Mouse (Mus musculus) liver, embryonic 12.5 days (tissue): ENCODE data around the gene Tedc1. TPM values are rescaled to one million over a fixed set of nuclear protein-coding genes. Genes with fewer than 3 reads are reported as not detected.
A peak's percentile ranks its signal among the peaks of the same experiment; 100 is the strongest.
"Not testable (repeated sequence)": the region's sequence is repeated elsewhere in the genome, so short reads cannot be mapped to it uniquely, and the experiment has no call there.

Experiments used
- ATAC-seq: fragments of 200-750 bp; cut with Nextera tagmentation; 2 replicates; pipeline ENCODE4 v1.8.0; 2017; ENCODE audit warnings: moderate number of reproducible peaks, mild to moderate bottlenecking, moderate library complexity
- H3K27ac ChIP-seq: fragments of 300-500 bp; sonication (generic); 2 replicates; pipeline ENCODE4 v1.5.1; 2016; ENCODE audit warnings: mild to moderate bottlenecking
- H3K27me3 ChIP-seq: fragments of 300-500 bp; sonication (generic); replicated peaks from 2 replicates; pipeline ENCODE4 v1.6.1; 2016; ENCODE audit warnings: mild to moderate bottlenecking, moderate library complexity
- H3K36me3 ChIP-seq: fragments of 300-500 bp; sonication (generic); 2 replicates; pipeline ENCODE4 v1.6.1; 2016; ENCODE audit warnings: mild to moderate bottlenecking, moderate library complexity
- H3K4me1 ChIP-seq: fragments of 300-500 bp; sonication (generic); 2 replicates; pipeline ENCODE4 v1.6.1; 2016
- H3K4me2 ChIP-seq: fragments of 300-500 bp; sonication (generic); 2 replicates; pipeline ENCODE4 v1.6.1; 2016; ENCODE audit warnings: mild to moderate bottlenecking, moderate library complexity
- H3K4me3 ChIP-seq: fragments of 300-500 bp; sonication (generic); 2 replicates; pipeline ENCODE4 v1.5.1; 2016; ENCODE audit warnings: mild to moderate bottlenecking, moderate library complexity
- H3K9ac ChIP-seq: fragments of 300-500 bp; sonication (generic); 2 replicates; pipeline ENCODE4 v1.6.1; 2016; ENCODE audit warnings: mild to moderate bottlenecking, moderate library complexity
- H3K9me3 ChIP-seq: fragments of 300-500 bp; sonication (generic); replicated peaks from 2 replicates; pipeline ENCODE4 v1.6.1; 2016; ENCODE audit warnings: mild to moderate bottlenecking, moderate library complexity
- WGBS: fragments of 180-500 bp; shearing (Covaris S2); methylation state at CpG from one replicate; pipeline ENCODE4 v1.1.7; 2016; ENCODE audit not compliant: insufficient replicate concordance; 5-methylcytosine and 5-hydroxymethylcytosine counted together
- polyA plus RNA-seq: library from polyadenylated mRNA; unstranded; fragments of >200 nt; fragmentation: Nextera tagmentation; extraction: Ambion mirVana; gene quantifications from 2 replicates; pipeline ENCODE4 v1.2.1, GENCODE M21; 2016

The Tedc1 gene
- polyA plus RNA-seq, 1 experiment from 2014 or later = 18.5 TPM

GRCm38 (mm10) chr12:113188349-113189055 lies 32.3 kb downstream of the Tedc1 start:
- Histone ChIP-seq H3K36me3 (no peaks in the 10 kb centered on the region), H3K4me2 (peak overlapping the region; percentile 67; the same call in 1 of the 2 replicates), H3K4me1 (peaks cover 19% of the 10 kb centered on the region), H3K27me3 (peaks cover 68% of the 10 kb centered on the region), H3K9me3 (no peaks in the 10 kb centered on the region), H3K9ac (no peak overlapping the region), H3K4me3 (no peak overlapping the region), H3K27ac (no peak overlapping the region)
- 65% methylated on average over 51 of the region's 51 CpGs for WGBS
- ATAC-seq = no peak

GRCm38 (mm10) chr12:113193423-113193822 lies 37.2 kb downstream of the Tedc1 start:
- Histone ChIP-seq H3K9me3 (0 out of 2 replicates have a peak, but pooled peaks cover 3% of the 10 kb centered on the region), H3K4me3 (no peak overlapping the region), H3K27me3 (peaks cover 18% of the 10 kb centered on the region), H3K4me1 (no peaks in the 10 kb centered on the region), H3K27ac (no peak overlapping the region), H3K4me2 (no peak overlapping the region), H3K9ac (no peak overlapping the region), H3K36me3 (no peaks in the 10 kb centered on the region)
- 33% methylated on average over 2 of the region's 2 CpGs for WGBS
- ATAC-seq = no peak

- not testable (repeated sequence) for H3K27ac ChIP-seq, H3K36me3 ChIP-seq, H3K9me3 ChIP-seq, H3K4me3 ChIP-seq, H3K4me2 ChIP-seq, H3K27me3 ChIP-seq, H3K9ac ChIP-seq, ATAC-seq, H3K4me1 ChIP-seq
- 94% methylated on average over 3 of the region's 6 CpGs for WGBS
Measured at GRCm38 (mm10) chr12:113199132-113199531, 42.9 kb downstream of the Tedc1 start.

GRCm38 (mm10) chr12:113201301-113201700 lies 45.1 kb downstream of the Tedc1 start:
- H3K36me3 ChIP-seq = no peaks in the 10 kb centered on the region
- H3K4me2 ChIP-seq = no peak overlapping the region
- no peak overlapping the region for H3K4me3 ChIP-seq
- no peak overlapping the region for H3K27ac ChIP-seq
- no peak overlapping the region for H3K9ac ChIP-seq
- H3K9me3 ChIP-seq = no peaks in the 10 kb centered on the region
- ATAC-seq = no peak
- no peaks in the 10 kb centered on the region for H3K4me1 ChIP-seq
- WGBS = 75% methylated on average over 4 of the region's 4 CpGs
- H3K27me3 ChIP-seq = no peaks in the 10 kb centered on the region

- Histone ChIP-seq H3K9ac (no peak overlapping the region), H3K27ac (no peak overlapping the region), H3K36me3 (no peaks in the 10 kb centered on the region), H3K9me3 (no peaks in the 10 kb centered on the region), H3K27me3 (no peaks in the 10 kb centered on the region), H3K4me3 (no peak overlapping the region), H3K4me1 (no peaks in the 10 kb centered on the region), H3K4me2 (no peak overlapping the region)
- no peak for ATAC-seq
Measured at GRCm38 (mm10) chr12:113202008-113202407, 45.8 kb downstream of the Tedc1 start.

GRCm38 (mm10) chr12:113203522-113203921 lies 47.3 kb downstream of the Tedc1 start:
- 59% methylated on average over 7 of the region's 7 CpGs for WGBS
- Histone ChIP-seq H3K9ac (no peak overlapping the region), H3K4me1 (no peaks in the 10 kb centered on the region), H3K9me3 (no peaks in the 10 kb centered on the region), H3K4me2 (no peak overlapping the region), H3K36me3 (no peaks in the 10 kb centered on the region), H3K27ac (no peak overlapping the region), H3K27me3 (no peaks in the 10 kb centered on the region), H3K4me3 (no peak overlapping the region)
- ATAC-seq = no peak

GRCm38 (mm10) chr12:113205251-113205942 lies 49.2 kb downstream of the Tedc1 start:
- 77% methylated on average over 7 of the region's 7 CpGs for WGBS
- ATAC-seq = no peak
- Histone ChIP-seq H3K27me3 (no peaks in the 10 kb centered on the region), H3K4me2 (no peak overlapping the region), H3K9me3 (no peaks in the 10 kb centered on the region), H3K4me3 (no peak overlapping the region), H3K4me1 (no peaks in the 10 kb centered on the region), H3K9ac (no peak overlapping the region), H3K36me3 (no peaks in the 10 kb centered on the region), H3K27ac (no peak overlapping the region)

- Histone ChIP-seq H3K9me3 (no peaks in the 10 kb centered on the region), H3K27ac (no peak overlapping the region), H3K36me3 (no peaks in the 10 kb centered on the region), H3K4me3 (no peak overlapping the region), H3K4me1 (no peaks in the 10 kb centered on the region), H3K27me3 (no peaks in the 10 kb centered on the region), H3K4me2 (no peak overlapping the region), H3K9ac (no peak overlapping the region)
- ATAC-seq = no peak
- 55% methylated on average over 6 of the region's 6 CpGs for WGBS
Measured at GRCm38 (mm10) chr12:113207737-113208136, 51.5 kb downstream of the Tedc1 start.

- Histone ChIP-seq H3K9me3 (no peaks in the 10 kb centered on the region), H3K4me2 (no peak overlapping the region), H3K27me3 (no peaks in the 10 kb centered on the region), H3K9ac (no peak overlapping the region), H3K27ac (no peak overlapping the region), H3K4me1 (no peaks in the 10 kb centered on the region), H3K4me3 (no peak overlapping the region), H3K36me3 (no peaks in the 10 kb centered on the region)
- no peak for ATAC-seq
- 70% methylated on average over 17 of the region's 17 CpGs for WGBS
Measured at GRCm38 (mm10) chr12:113210586-113211378, 54.6 kb downstream of the Tedc1 start.

- ATAC-seq = no peak
- Histone ChIP-seq H3K9ac (no peak overlapping the region), H3K36me3 (no peaks in the 10 kb centered on the region), H3K27ac (no peak overlapping the region), H3K4me3 (no peak overlapping the region), H3K4me1 (no peaks in the 10 kb centered on the region), H3K9me3 (no peaks in the 10 kb centered on the region), H3K27me3 (no peaks in the 10 kb centered on the region), H3K4me2 (no peak overlapping the region)
- 73% methylated on average over 5 of the region's 5 CpGs for whole genome bisulfite sequencing
Measured at GRCm38 (mm10) chr12:113211772-113212171, 55.6 kb downstream of the Tedc1 start.

- Histone ChIP-seq H3K4me2 (no peak overlapping the region), H3K27ac (no peak overlapping the region), H3K9me3 (no peaks in the 10 kb centered on the region), H3K36me3 (no peaks in the 10 kb centered on the region), H3K4me1 (no peaks in the 10 kb centered on the region), H3K4me3 (no peak overlapping the region), H3K9ac (no peak overlapping the region), H3K27me3 (no peaks in the 10 kb centered on the region)
- ATAC-seq = no peak
- WGBS = 62% methylated on average over 10 of the region's 10 CpGs
Measured at GRCm38 (mm10) chr12:113212326-113212924, 56.2 kb downstream of the Tedc1 start.

- Histone ChIP-seq H3K9ac (no peak overlapping the region), H3K9me3 (no peaks in the 10 kb centered on the region), H3K36me3 (no peaks in the 10 kb centered on the region), H3K4me3 (no peak overlapping the region), H3K4me1 (no peaks in the 10 kb centered on the region), H3K27me3 (no peaks in the 10 kb centered on the region), H3K4me2 (no peak overlapping the region), H3K27ac (no peak overlapping the region)
- ATAC-seq = no peak
- WGBS = 61% methylated on average over 2 of the region's 2 CpGs
Measured at GRCm38 (mm10) chr12:113213226-113213625, 57.0 kb downstream of the Tedc1 start.
